Mouse (Mus musculus) kidney, embryonic 14.5 days (tissue): ENCODE measurements around the gene Pde1a. TPM values are rescaled to one million over a fixed set of nuclear protein-coding genes. Genes with fewer than 3 reads are reported as not detected.

Source experiments
- ATAC-seq: fragments of 200-750 bp; cut with Nextera tagmentation; 2 replicates; pipeline ENCODE4 v1.8.0; 2017; ENCODE audit warnings: moderate number of reproducible peaks, mild to moderate bottlenecking, moderate TSS enrichment, moderate library complexity; ENCODE audit not compliant: low FRiP score, low TSS enrichment
- H3K27ac ChIP-seq: fragments of 300-500 bp; sonication (generic); 2 replicates; pipeline ENCODE4 v1.5.1; 2014; ENCODE audit warnings: low read depth, mild to moderate bottlenecking, low read length, moderate library complexity, mixed read lengths
- H3K27me3 ChIP-seq: fragments of 300-500 bp; sonication (generic); 2 replicates; pipeline ENCODE4 v1.6.1; 2014; ENCODE audit warnings: mild to moderate bottlenecking, low read length; ENCODE audit not compliant: control insufficient read depth, insufficient read depth
- H3K36me3 ChIP-seq: fragments of 300-500 bp; sonication (generic); 2 replicates; pipeline ENCODE4 v1.6.1; 2014; ENCODE audit warnings: low read length, mixed read lengths; ENCODE audit not compliant: control insufficient read depth, insufficient read depth
- H3K4me1 ChIP-seq: fragments of 300-500 bp; sonication (generic); 2 replicates; pipeline ENCODE4 v1.6.1; 2014; ENCODE audit warnings: low read length, mixed read lengths; ENCODE audit not compliant: control insufficient read depth, insufficient read depth
- H3K4me2 ChIP-seq: fragments of 300-500 bp; sonication (generic); replicated peaks from 2 replicates; pipeline ENCODE4 v1.6.1; 2014; ENCODE audit warnings: low read depth, mild to moderate bottlenecking, low read length
- H3K4me3 ChIP-seq: fragments of 300-500 bp; sonication (generic); 2 replicates; pipeline ENCODE4 v1.5.1; 2014; ENCODE audit warnings: mild to moderate bottlenecking, low read length
- H3K9ac ChIP-seq: fragments of 300-500 bp; sonication (generic); 2 replicates; pipeline ENCODE4 v1.6.1; 2014; ENCODE audit warnings: low read depth, mild to moderate bottlenecking, low read length, moderate library complexity
- H3K9me3 ChIP-seq: fragments of 300-500 bp; sonication (generic); 2 replicates; pipeline ENCODE4 v1.6.1; 2016; ENCODE audit warnings: low read length; ENCODE audit not compliant: control insufficient read depth
- whole genome bisulfite sequencing: fragments of 180-500 bp; shearing (Covaris S2); extraction: QIAGEN DNeasy Blood & Tissue Kit; methylation state at CpG from one replicate; pipeline ENCODE4 v1.1.7; 2014; 5-methylcytosine and 5-hydroxymethylcytosine counted together
- polyA plus RNA-seq: library from polyadenylated mRNA; unstranded; fragments of >200 nt; fragmentation: Nextera tagmentation; extraction: Ambion mirVana; gene quantifications from 2 replicates; pipeline ENCODE4 v1.2.1, GENCODE M21; 2014

The Pde1a gene
- 17.8 and 20.2 TPM in 2 replicates for polyA plus RNA-seq

GRCm38 (mm10) chr2:80128861-80129698, at the start of gene Pde1a:
TSS of gene Pde1a (minus strand) at chr2:80129458.
- peak within 1 kb of the TSS; percentile 31 for H3K4me3 ChIP-seq

GRCm38 (mm10) chr2:80178608-80179280, 49.5 kb upstream of the Pde1a start:
- no peaks in the 10 kb centered on the region for H3K36me3 ChIP-seq
- no peak overlapping the region for H3K4me3 ChIP-seq
- H3K4me1 ChIP-seq = no peaks in the 10 kb centered on the region
- ATAC-seq = 0 out of 2 replicates have a peak, but pooled peaks have one; percentile 44
- no peaks in the 10 kb centered on the region for H3K27me3 ChIP-seq
- WGBS = 32% methylated on average over 4 of the region's 4 CpGs
- no peaks in the 10 kb centered on the region for H3K9me3 ChIP-seq
- H3K27ac ChIP-seq = no peak overlapping the region
- no peak overlapping the region for H3K4me2 ChIP-seq
- no peak overlapping the region for H3K9ac ChIP-seq

More at GRCm38 (mm10) chr2:80128861-80129698, at the start of gene Pde1a:
- 0 out of 2 replicates have a peak within 1 kb of the TSS, but pooled peaks have one; percentile 37 for H3K27ac ChIP-seq
- H3K4me2 ChIP-seq = peak within 1 kb of the TSS; percentile 44
- no peaks in the 10 kb centered on the region for H3K27me3 ChIP-seq
- no peaks in the 10 kb centered on the region for H3K36me3 ChIP-seq
- WGBS = 13% methylated on average over 21 of the region's 21 CpGs
- peak; percentile 87 for ATAC-seq
- H3K4me1 ChIP-seq = no peaks in the 10 kb centered on the region
- H3K9ac ChIP-seq = no peak within 1 kb of the TSS
- no peaks in the 10 kb centered on the region for H3K9me3 ChIP-seq

GRCm38 (mm10) chr2:80178154-80178553, 48.9 kb upstream of the Pde1a start:
- no peak overlapping the region for H3K9ac ChIP-seq
- no peaks in the 10 kb centered on the region for H3K27me3 ChIP-seq
- H3K4me3 ChIP-seq = no peak overlapping the region
- H3K36me3 ChIP-seq = no peaks in the 10 kb centered on the region
- ATAC-seq = peak; percentile 75
- H3K27ac ChIP-seq = no peak overlapping the region
- no peak overlapping the region for H3K4me2 ChIP-seq
- WGBS = 23% methylated on average over 3 of the region's 3 CpGs
- no peaks in the 10 kb centered on the region for H3K4me1 ChIP-seq
- H3K9me3 ChIP-seq = no peaks in the 10 kb centered on the region

GRCm38 (mm10) chr2:80168103-80168502, 38.8 kb upstream of the Pde1a start:
- no peak for ATAC-seq
- Histone ChIP-seq H3K36me3 (no peaks in the 10 kb centered on the region), H3K27me3 (no peaks in the 10 kb centered on the region), H3K9me3 (no peaks in the 10 kb centered on the region), H3K4me1 (no peaks in the 10 kb centered on the region), H3K27ac (no peak overlapping the region), H3K4me3 (no peak overlapping the region), H3K9ac (no peak overlapping the region), H3K4me2 (no peak overlapping the region)
- 92% methylated on average over 1 of the region's 1 CpGs for WGBS

GRCm38 (mm10) chr2:80158784-80159183, 29.5 kb upstream of the Pde1a start:
- no peak overlapping the region for H3K4me2 ChIP-seq
- ATAC-seq = no peak
- 84% methylated on average over 2 of the region's 2 CpGs for WGBS

GRCm38 (mm10) chr2:80158196-80158595, 28.9 kb upstream of the Pde1a start:
- 87% methylated on average over 3 of the region's 3 CpGs for WGBS
- no peak for ATAC-seq
- Histone ChIP-seq H3K9me3 (no peaks in the 10 kb centered on the region), H3K9ac (no peak overlapping the region), H3K4me1 (no peaks in the 10 kb centered on the region), H3K27ac (no peak overlapping the region), H3K36me3 (no peaks in the 10 kb centered on the region), H3K4me2 (no peak overlapping the region), H3K27me3 (no peaks in the 10 kb centered on the region), H3K4me3 (no peak overlapping the region)

More at GRCm38 (mm10) chr2:80158784-80159183, 29.5 kb upstream of the Pde1a start:
- Histone ChIP-seq H3K27ac (no peak overlapping the region), H3K27me3 (no peaks in the 10 kb centered on the region), H3K9ac (no peak overlapping the region), H3K4me1 (no peaks in the 10 kb centered on the region), H3K4me3 (no peak overlapping the region), H3K36me3 (no peaks in the 10 kb centered on the region), H3K9me3 (no peaks in the 10 kb centered on the region)

GRCm38 (mm10) chr2:80150019-80150418, 20.8 kb upstream of the Pde1a start:
- 86% methylated on average over 6 of the region's 6 CpGs for WGBS
- Histone ChIP-seq H3K27me3 (no peaks in the 10 kb centered on the region), H3K27ac (no peak overlapping the region), H3K9me3 (no peaks in the 10 kb centered on the region), H3K4me2 (no peak overlapping the region), H3K9ac (no peak overlapping the region), H3K4me3 (no peak overlapping the region), H3K36me3 (no peaks in the 10 kb centered on the region), H3K4me1 (no peaks in the 10 kb centered on the region)
- ATAC-seq = no peak

- Histone ChIP-seq H3K4me2 (no peak overlapping the region), H3K27ac (no peak overlapping the region), H3K36me3 (no peaks in the 10 kb centered on the region), H3K9me3 (no peaks in the 10 kb centered on the region), H3K9ac (no peak overlapping the region), H3K4me1 (no peaks in the 10 kb centered on the region), H3K27me3 (no peaks in the 10 kb centered on the region), H3K4me3 (no peak overlapping the region)
- ATAC-seq = no peak
- 79% methylated on average over 3 of the region's 3 CpGs for WGBS
These were observed 20.1 kb upstream of the Pde1a start for GRCm38 (mm10) chr2:80149332-80149731.

- Histone ChIP-seq H3K4me2 (no peak overlapping the region), H3K4me3 (no peak overlapping the region), H3K27ac (no peak overlapping the region), H3K9me3 (no peaks in the 10 kb centered on the region), H3K9ac (no peak overlapping the region), H3K27me3 (no peaks in the 10 kb centered on the region), H3K36me3 (no peaks in the 10 kb centered on the region), H3K4me1 (no peaks in the 10 kb centered on the region)
- ATAC-seq = no peak
- WGBS = 82% methylated on average over 3 of the region's 3 CpGs
These were observed 5.8 kb upstream of the Pde1a start for GRCm38 (mm10) chr2:80135076-80135475.
